Mouse (Mus musculus) frontal cortex, postnatal 10 days (tissue): Measurements from ENCODE around the gene Pimreg.

Experiments used
- DNase-seq, 2 experiments: peaks; one replicate each; pipeline ENCODE4 v3.0.0; 2022; ENCODE audit warnings: low spot score in 2 of 2, mixed read lengths in 1 of 2

The Pimreg gene

GRCm38 (mm10) chr11:72041768-72042607, at the start of gene Pimreg:
TSS of gene Pimreg (plus strand) at chr11:72042032.
- DNase-seq: peak; percentile 84 to 88

- no peak for DNase-seq
These were observed 49.4 kb upstream of the Pimreg start for GRCm38 (mm10) chr11:71992438-71992837.

GRCm38 (mm10) chr11:71995968-71996511, 45.8 kb upstream of the Pimreg start:
- DNase-seq: peak in 1 of 2 experiments; percentile 37

GRCm38 (mm10) chr11:71996805-71997204, 45.0 kb upstream of the Pimreg start:
- DNase-seq: no peak

- DNase-seq: no peak
These were observed 41.6 kb upstream of the Pimreg start for GRCm38 (mm10) chr11:72000194-72000593.

- DNase-seq: no peak
These were observed 39.5 kb upstream of the Pimreg start for GRCm38 (mm10) chr11:72002138-72002853.

- no peak for DNase-seq
These were observed 38.7 kb upstream of the Pimreg start for GRCm38 (mm10) chr11:72003171-72003570.

GRCm38 (mm10) chr11:72005547-72005946, 36.3 kb upstream of the Pimreg start:
- no peak for DNase-seq

GRCm38 (mm10) chr11:72010367-72010766, 31.5 kb upstream of the Pimreg start:
- no peak for DNase-seq

GRCm38 (mm10) chr11:72010940-72011722, 30.7 kb upstream of the Pimreg start:
- DNase-seq: no peak

GRCm38 (mm10) chr11:72011955-72012354, 29.9 kb upstream of the Pimreg start:
- no peak for DNase-seq

- DNase-seq: no peak
These were observed 27.2 kb upstream of the Pimreg start for GRCm38 (mm10) chr11:72014674-72015073.

GRCm38 (mm10) chr11:72016518-72017252, 25.1 kb upstream of the Pimreg start:
- DNase-seq: no peak

GRCm38 (mm10) chr11:72017253-72017601, 24.6 kb upstream of the Pimreg start:
- DNase-seq: no peak

GRCm38 (mm10) chr11:72021015-72021414, 20.8 kb upstream of the Pimreg start:
- DNase-seq: no peak

GRCm38 (mm10) chr11:72022827-72023226, 19.0 kb upstream of the Pimreg start:
- no peak for DNase-seq

GRCm38 (mm10) chr11:72023581-72023980, 18.3 kb upstream of the Pimreg start:
- no peak for DNase-seq

- peak in 1 of 2 experiments; percentile 66 for DNase-seq
These were observed 17.5 kb upstream of the Pimreg start for GRCm38 (mm10) chr11:72024193-72024781.

- DNase-seq: no peak
These were observed 16.0 kb upstream of the Pimreg start for GRCm38 (mm10) chr11:72025843-72026242.

- DNase-seq: no peak
These were observed 15.3 kb upstream of the Pimreg start for GRCm38 (mm10) chr11:72026516-72026915.

GRCm38 (mm10) chr11:72027836-72028235, 14.0 kb upstream of the Pimreg start:
- DNase-seq: no peak
